Mouse (Mus musculus) embryonic fibroblast, embryonic 13.5 days (primary cell): ENCODE data around the gene Hist1h3f. TPM values are rescaled to one million over a fixed set of nuclear protein-coding genes. Genes with fewer than 3 reads are reported as not detected.
"Not testable (repeated sequence)": the region's sequence is repeated elsewhere in the genome, so short reads cannot be mapped to it uniquely, and the experiment has no call there.

Source experiments
- H3K27ac ChIP-seq: 2 replicates; pipeline ENCODE4 v1.5.1; 2012; ENCODE audit warnings: low read length, control low read depth, inconsistent platforms; ENCODE audit not compliant: insufficient read depth
- H3K4me1 ChIP-seq: 2 replicates; pipeline ENCODE4 v1.6.1; 2011; ENCODE audit warnings: low read length; ENCODE audit not compliant: control insufficient read depth, insufficient read depth
- H3K4me3 ChIP-seq: 2 replicates; pipeline ENCODE4 v1.5.1; 2011; ENCODE audit warnings: mild to moderate bottlenecking, control low read depth, low read length; ENCODE audit not compliant: insufficient read depth
- CTCF ChIP-seq: IDR thresholded peaks from 2 replicates; pipeline ENCODE4 v1.5.1; 2011; ENCODE audit warnings: mild to moderate bottlenecking, control low read depth, low read length, moderate library complexity, borderline replicate concordance; ENCODE audit not compliant: insufficient read depth
- POLR2A ChIP-seq: IDR thresholded peaks from 2 replicates; pipeline ENCODE4 v1.6.1; 2011; ENCODE audit warnings: low read depth, mild to moderate bottlenecking, control low read depth, low read length, moderate library complexity
- polyA plus RNA-seq: library from polyadenylated mRNA; stranded (reverse); fragments of >200 nt; gene quantifications from 2 replicates; pipeline ENCODE4 v1.2.4, GENCODE M21; 2011; ENCODE audit warnings: low read depth; ENCODE audit not compliant: missing spikeins, insufficient read length

Hist1h3f gene
- polyA plus RNA-seq, 1 experiment: 0.61 TPM

GRCm38 (mm10) chr13:23573898-23574524 is 30.2 kb downstream of the Hist1h3f start, which contains the start of the genes Hist1h2bf and Hist1h2ad:
Gene Hist1h2bf, minus strand, starts transcription at chr13:23574196.
Gene Hist1h2ad, plus strand, starts transcription at chr13:23574381.
- peak; percentile 69; the same call in 1 of the 2 replicates for TF ChIP-seq POLR2A
- peak within 1 kb of the TSS; percentile 49 for H3K4me3 ChIP-seq
- peak within 1 kb of the TSS; percentile 92 for H3K27ac ChIP-seq
- not testable (repeated sequence) for H3K4me1 ChIP-seq

- peak overlapping the region; percentile 13; the same call in 1 of the 2 replicates for H3K4me3 ChIP-seq
- peak; percentile 65; the same call in 1 of the 2 replicates for TF ChIP-seq POLR2A
- peak overlapping the region; percentile 85 for H3K27ac ChIP-seq
- not testable (repeated sequence) for H3K4me1 ChIP-seq
Measured at GRCm38 (mm10) chr13:23574546-23575170, 30.8 kb downstream of the Hist1h3f start.

- peak within 1 kb of the TSS; percentile 85 for H3K27ac ChIP-seq
- peak within 1 kb of the TSS; percentile 54 for H3K4me3 ChIP-seq
- no peak; the same call in 1 of the 2 replicates for TF ChIP-seq POLR2A
- no peaks in the 10 kb centered on the region for H3K4me1 ChIP-seq
Measured at GRCm38 (mm10) chr13:23575271-23575851, 31.5 kb downstream of the Hist1h3f start, which contains the start of gene Hist1h3d. Gene Hist1h3d, plus strand, starts transcription at chr13:23575763.

- H3K4me1 ChIP-seq: not testable (repeated sequence)
- H3K27ac ChIP-seq: peak overlapping the region; percentile 80
- peak overlapping the region; percentile 54 for H3K4me3 ChIP-seq
- TF ChIP-seq POLR2A: peak; percentile 81
Measured at GRCm38 (mm10) chr13:23575864-23576313, 32.0 kb downstream of the Hist1h3f start.

- Histone ChIP-seq H3K4me1 (no peaks in the 10 kb centered on the region), H3K4me3 (peak overlapping the region; percentile 54), H3K27ac (peak overlapping the region; percentile 80)
- TF ChIP-seq CTCF (no peak), POLR2A (peak; percentile 72)
Measured at GRCm38 (mm10) chr13:23576351-23576881, 32.6 kb downstream of the Hist1h3f start.

- no peak for TF ChIP-seq CTCF
- no peak for TF ChIP-seq POLR2A
- no peaks in the 10 kb centered on the region for H3K4me1 ChIP-seq
- peak overlapping the region; percentile 54 for H3K4me3 ChIP-seq
- H3K27ac ChIP-seq: peak overlapping the region; percentile 76
Measured at GRCm38 (mm10) chr13:23576906-23577639, 33.2 kb downstream of the Hist1h3f start.

GRCm38 (mm10) chr13:23577835-23578234 is 34.0 kb downstream of the Hist1h3f start:
- no peaks in the 10 kb centered on the region for H3K4me1 ChIP-seq
- no peak for TF ChIP-seq POLR2A
- no peak for TF ChIP-seq CTCF
- H3K27ac ChIP-seq: no peak overlapping the region
- no peak overlapping the region for H3K4me3 ChIP-seq

- TF ChIP-seq POLR2A: peak; percentile 100
- TF ChIP-seq CTCF: no peak
- peaks cover 3% of the 10 kb centered on the region for H3K4me1 ChIP-seq
- peak within 1 kb of the TSS; percentile 59 for H3K27ac ChIP-seq
- peak within 1 kb of the TSS; percentile 66 for H3K4me3 ChIP-seq
Measured at GRCm38 (mm10) chr13:23581408-23582218, 37.8 kb downstream of the Hist1h3f start, which contains the start of gene Hist1h4d. Gene Hist1h4d, plus strand, starts transcription at chr13:23581598.
